Mouse (Mus musculus) layer of hippocampus, adult 18-20 months (tissue): Measurements from ENCODE around the gene Arih2. TPM values are rescaled to one million over a fixed set of nuclear protein-coding genes. Genes with fewer than 3 reads are reported as not detected.
A peak's percentile ranks its signal among the peaks of the same experiment; 100 is the strongest.
"Not testable (repeated sequence)": the region's sequence is repeated elsewhere in the genome, so short reads cannot be mapped to it uniquely, and the experiment has no call there.

Experiments used
- DNase-seq, 2 experiments: peaks; one replicate each; pipeline ENCODE4 v3.0.0; 2022; ENCODE audit warnings: low spot score in 2 of 2
- long read RNA-seq: library from polyadenylated mRNA; stranded (forward); transcript quantifications from one replicate; pipeline ENCODE4 v2.0.0, GENCODE M21; 2021
- total RNA-seq, 2 experiments: library from RNA; stranded (reverse); gene quantifications; 2 replicates each; pipeline ENCODE4 v1.2.3; 2021

Gene Arih2
- total RNA-seq = 10 to 100 TPM; 48.7 to 59.4 TPM
- long read RNA-seq, transcript Arih2-201 (16 exons, 3,924 nt) = major isoform, 17 of 47 reads
- long read RNA-seq, partial matches to known transcripts = 5 of 47 reads
- long read RNA-seq, other reads (novel, unspliced or antisense) = 25 of 47 reads

DNA sequence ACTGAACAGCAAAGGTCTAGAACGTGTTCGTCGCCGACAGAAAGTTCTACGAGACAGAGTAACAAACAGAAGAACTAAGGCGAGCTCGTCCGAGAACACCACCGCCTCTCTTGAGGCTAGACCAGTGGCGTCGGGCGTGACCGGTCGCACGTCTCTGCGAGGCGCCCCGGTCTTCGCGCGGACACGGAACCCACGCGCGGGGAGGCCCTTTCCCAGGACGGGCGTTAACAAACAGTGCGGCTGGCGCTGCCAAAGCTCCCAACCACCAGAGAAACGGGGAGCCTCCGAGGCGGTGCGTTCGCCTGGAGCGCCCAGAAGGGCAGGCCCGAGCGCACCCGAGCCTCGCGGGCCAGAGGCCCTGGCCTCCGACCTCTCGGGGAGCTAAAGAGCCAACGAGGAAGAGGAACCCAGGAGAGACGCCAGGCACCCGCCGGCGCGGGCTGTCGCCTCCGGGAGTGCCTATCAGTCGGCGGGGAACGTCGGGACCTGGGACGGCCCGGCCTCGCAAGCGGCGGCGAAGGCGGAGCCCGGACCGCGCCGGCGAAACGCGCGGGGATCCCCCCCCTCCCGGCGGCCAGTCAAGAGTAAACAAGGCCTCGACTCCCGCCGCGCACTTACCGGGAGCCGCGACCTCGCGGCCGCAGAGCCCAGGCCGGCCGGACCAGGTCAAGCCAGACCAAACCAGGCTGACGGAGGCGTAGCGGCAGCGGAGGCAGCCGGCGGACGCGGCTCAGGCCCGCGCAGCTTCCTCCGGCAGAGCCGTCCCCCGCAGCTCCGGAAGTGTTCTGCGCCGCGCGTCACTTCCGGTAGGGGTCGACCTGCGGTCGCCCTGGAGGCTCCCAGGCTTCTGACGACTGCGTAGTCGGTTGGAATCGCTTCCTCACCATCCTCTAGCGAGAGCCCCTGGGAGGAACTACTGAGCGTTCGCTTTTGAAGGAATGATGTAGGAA lies at the start of gene Arih2:
Gene Arih2 (minus strand): TSS at position 776 of the 950 bp plus-strand sequence.
- peak; percentile 89 to 93 for DNase-seq

DNA sequence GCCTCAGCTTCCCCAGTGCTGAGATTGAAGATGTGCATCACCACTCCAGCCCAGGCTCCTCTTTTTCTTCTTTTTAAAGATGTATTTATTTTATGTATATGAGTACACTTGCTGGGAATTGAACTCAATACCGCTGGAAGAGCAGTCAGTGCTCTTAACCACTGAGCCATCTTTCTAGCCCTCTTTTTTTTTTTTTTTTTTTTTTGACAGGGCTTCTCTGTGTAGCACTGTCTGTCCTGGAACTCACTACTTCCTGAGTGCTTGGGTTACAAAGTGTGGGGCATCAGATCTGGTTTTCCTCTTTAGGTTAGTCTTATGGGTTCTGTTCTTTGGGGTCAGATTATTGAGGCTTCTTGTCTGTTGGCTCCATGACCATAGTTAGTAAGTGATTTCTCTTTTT lies 45.3 kb upstream of the Arih2 start:
- no peak for DNase-seq

DNA sequence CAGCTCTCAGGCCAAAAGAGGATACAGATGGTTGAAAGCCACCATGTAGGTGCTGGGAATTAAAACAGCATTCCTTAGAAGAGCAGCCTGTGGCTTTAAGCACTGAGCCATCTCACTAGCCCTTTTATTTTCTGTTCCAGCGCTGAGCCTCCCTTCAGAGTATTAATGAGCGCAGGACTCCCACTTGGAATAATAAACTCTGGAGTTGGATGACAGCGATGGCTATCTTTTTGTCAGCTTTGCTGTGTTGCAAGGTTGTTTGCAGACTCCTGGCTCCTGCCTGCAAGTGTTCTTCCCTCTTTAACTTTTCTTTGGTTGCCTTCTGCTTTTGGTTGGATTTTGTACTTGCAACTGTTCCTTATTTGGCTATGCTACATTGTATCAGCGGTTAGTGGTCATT lies 44.8 kb upstream of the Arih2 start:
- DNase-seq = no peak

DNA sequence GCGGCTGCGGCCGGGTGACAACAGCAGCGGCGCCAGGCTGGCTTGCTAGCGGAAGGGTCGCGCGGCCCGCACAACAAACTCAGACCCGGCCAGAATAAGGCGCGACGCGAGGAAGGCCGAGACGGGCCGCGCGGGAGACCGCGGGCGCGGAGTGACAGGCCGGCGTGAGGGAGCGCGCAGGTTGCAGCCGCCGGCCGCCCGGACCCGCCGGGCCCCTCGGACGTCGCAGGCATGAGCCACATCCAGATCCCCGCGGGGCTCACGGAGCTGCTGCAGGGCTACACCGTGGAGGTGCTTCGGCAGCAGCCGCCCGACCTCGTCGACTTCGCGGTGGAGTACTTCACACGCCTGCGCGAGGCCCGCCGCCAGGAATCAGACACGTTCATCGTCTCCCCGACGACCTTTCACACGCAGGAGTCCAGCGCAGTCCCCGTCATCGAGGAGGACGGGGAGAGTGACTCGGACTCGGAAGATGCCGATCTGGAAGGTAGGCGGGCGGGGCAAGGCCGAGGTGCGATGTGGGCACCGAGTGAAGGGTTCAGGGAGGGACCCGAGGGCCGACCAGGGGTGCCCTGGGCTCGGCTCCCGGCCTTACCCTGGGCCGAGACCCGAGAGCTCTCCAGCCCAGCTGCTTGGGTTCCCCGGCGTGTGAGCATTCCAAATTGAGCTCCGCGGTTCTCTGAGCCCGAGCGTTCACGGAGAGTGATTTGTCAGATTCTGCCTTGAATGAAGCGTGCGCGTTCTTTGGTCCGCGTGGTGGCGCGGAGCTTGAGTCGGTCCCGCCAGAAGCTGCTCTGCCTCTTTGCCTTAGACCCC lies 43.2 kb upstream of the Arih2 start:
- DNase-seq = peak; percentile 46 to 79

DNA sequence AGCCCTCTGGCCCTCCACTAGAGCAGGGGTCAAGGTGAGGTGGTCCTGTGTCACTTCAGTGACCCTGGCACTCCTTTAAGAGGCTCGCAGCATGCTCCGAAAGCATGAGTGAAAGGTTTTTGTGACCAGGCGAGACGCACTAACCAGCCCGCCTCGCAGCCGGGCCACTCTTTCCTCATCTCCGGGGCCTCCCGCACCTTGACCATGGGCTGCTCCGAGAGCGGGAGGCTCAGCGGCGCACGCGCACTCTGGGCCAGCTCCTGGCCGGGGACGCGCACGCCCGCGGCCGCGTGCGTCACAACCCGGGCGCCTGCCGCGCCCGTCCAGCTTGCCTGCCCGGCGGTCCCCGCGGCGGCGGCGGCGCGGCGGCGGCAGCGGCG lies 42.6 kb upstream of the Arih2 start:
- peak; percentile 78 to 89 for DNase-seq

DNA sequence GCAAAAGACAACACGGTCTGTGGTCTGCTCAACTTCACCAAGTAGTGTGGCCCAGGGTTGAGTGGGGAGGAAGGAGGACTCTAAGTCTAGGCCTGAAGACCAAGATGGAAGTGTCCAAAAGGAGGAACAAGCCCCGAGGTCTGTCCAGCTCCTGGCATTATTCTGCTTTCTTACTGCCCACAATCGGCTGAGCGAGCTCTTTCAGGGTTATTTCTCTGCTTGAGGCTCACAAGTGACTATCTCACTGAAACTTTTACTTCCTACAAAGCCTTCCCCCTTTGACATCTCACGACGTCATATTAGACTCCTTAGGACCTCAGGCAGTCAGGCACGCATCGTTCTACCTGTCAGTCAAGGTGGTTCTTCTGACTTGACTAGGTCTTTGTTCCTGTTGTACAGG lies 42.2 kb upstream of the Arih2 start:
- DNase-seq = no peak

DNA sequence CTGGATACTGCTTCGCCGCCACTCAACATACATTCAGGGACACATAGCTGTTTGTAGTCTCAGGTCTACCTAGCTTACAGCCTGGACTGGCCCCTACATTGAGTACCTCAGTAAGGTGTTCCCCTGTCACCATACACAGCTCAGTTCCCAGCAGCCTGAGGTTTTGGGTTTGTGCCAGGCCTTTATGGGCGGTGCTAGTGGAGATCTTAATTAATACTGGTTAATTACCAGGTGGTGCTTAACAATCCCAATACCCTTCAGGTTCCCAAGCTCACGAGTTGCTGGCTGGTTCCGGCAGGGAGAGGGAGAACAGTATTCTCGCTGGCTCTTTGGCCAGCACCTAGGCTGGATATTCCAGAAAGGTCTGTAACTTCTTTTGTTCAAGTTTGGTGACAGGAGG lies 41.7 kb upstream of the Arih2 start:
- no peak for DNase-seq

DNA sequence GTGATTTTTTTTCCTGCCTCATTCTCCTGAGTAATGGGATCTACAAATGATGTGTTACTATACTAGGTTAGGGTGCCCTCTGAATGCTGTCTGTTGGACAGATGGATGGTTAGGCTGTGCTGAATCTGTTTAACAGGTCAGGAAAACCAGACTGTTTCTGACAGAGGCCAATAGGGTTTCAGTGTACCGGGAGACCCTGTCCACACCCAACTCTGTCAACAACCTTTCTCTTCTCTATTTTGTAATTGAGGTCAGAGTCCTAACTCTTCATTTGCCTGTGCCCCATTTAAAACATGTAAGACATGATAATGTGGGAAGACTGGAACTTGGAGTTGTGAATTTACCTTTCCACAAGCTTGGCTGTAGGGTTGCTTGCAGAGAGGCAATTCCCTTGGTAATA lies 40.8 kb upstream of the Arih2 start:
- DNase-seq = no peak

DNA sequence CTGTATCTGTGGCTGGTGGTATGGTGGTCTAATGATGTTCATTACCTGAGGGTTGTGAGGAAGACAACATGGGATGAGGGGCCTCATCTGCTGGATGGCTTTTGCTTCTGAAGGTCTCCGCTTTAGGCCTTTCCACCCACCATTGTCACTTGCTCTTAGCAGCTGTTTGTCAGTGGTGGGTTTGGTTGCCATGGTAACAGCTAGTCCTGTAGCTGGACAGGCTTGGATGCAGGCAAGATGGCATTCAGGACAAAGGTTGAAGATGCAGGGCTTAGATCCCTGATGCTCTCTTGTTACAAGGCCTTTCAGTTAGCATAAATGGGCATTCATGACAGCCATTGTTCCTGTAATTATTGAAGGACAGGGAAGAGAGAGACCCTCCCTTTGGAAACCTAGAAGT lies 39.9 kb upstream of the Arih2 start, which contains the start of gene Prkar2a:
Gene Prkar2a (plus strand): TSS at position 209 of the 400 bp plus-strand sequence.
- DNase-seq = no peak

DNA sequence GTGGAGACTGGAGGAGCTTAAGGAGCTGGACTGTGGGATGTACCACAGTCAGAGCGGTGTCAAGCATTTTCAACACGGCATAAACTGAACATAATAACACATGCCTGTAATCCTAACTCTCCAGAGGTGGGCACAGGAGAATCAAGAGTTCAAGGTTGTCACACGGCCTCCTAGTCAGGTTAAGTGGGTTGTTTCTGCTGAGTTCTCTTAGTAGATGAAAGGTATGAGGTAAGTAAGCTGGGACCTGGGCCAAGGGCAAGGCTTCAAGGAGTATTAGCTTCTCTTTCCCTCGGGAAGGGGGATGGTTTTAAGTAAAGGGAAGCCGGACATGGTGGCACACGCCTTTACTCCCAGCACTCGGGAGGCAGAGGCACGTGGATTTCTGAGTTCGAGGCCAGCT lies 39.3 kb upstream of the Arih2 start:
- no peak for DNase-seq

DNA sequence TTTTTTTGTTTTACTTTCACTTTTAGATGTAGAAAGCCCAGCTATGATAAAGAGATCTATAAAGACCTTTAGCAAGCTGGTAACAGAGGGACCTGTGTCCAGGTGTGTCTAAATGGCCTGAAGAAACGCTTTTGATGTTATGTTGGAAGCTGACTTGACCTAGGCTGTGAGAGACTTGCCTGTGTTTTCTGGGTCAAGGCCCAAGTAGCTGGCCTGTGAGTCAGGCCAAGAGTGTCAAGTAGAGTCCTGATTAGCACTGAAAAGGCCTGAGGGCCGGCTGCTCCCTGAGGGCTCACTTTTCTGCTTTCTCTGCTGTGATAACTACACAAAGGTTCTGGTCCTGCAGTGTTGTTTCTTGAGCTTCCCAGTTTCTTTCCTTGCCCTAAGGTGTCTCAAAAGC lies 38.5 kb upstream of the Arih2 start:
- DNase-seq = no peak

DNA sequence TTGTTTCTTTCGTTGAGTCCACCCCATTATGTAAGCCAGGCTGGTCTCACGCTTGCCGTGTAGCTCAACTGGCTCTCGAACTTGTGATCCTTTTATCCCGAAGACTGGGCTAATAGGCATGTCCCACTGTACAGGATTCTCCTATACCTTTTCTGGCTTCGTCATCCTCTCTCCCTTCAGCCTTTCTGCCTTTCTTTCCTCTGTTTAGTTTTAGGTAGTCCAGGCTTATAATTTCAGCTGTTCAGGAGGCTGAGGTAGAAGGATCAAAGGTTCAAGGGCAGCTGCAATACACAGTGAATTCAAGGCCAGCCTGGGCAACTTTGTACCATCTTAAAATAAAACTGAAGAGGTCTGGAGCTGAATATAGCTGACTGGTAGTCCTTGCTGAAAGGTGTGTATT lies 38.0 kb upstream of the Arih2 start:
- no peak for DNase-seq

DNA sequence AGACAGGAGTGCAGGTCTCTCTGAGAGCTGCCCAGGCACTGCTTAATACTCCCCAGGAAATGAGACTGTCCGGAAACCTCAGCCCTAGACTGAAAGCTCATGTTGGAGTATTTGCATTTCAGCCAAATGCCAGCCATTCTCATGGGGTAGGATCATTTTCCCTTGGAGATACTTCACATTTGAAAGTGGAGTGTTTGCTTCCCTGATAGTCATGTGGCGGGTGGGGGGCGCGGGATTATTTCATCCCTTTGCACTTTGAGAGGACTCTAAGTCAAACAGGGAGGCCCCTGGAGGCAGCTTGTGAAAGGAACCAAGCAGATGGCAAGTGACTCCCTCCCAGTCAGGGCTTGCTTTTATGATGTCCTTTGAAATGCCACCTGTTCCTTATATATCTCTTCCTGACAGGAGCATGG lies 37.3 kb upstream of the Arih2 start:
- DNase-seq = no peak

DNA sequence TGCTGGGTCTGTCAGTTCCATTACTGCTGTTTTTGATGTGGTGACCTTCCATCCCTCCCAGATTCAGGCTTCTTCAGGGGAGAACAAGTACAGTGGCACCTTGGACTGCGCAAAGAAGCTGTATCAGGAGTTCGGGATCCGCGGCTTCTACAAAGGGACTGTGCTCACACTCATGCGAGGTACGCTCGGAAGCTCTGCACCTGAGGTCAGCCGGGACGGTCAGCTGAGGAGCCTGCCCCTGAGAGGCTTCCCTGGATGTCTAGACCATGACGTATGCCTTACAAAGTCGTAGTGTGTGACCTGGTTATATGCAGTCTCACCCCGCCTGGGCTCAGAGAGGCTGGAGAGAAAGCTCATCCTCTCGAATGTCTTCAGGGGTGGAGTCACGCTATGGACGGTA lies 30.8 kb upstream of the Arih2 start:
- no peak for DNase-seq

DNA sequence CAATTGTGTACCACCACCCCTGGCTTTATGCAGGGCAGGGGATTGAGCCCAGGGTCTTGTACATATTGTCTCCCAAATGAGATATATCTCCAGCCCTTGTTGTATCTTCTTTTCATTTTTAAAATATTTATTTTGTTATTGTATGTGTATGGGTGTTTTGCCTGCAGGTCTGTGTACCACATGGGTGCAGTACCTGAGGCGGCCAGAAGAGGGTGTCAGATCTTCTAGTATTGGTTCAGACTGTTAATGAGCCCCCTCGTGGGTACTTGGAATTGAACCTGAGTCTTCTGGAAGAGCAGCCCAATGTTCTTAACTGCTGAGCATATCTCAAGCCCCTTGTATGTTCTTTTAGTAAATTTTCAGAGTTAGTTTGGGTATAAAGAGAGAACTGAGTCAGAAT lies 24.0 kb upstream of the Arih2 start:
- DNase-seq = no peak

DNA sequence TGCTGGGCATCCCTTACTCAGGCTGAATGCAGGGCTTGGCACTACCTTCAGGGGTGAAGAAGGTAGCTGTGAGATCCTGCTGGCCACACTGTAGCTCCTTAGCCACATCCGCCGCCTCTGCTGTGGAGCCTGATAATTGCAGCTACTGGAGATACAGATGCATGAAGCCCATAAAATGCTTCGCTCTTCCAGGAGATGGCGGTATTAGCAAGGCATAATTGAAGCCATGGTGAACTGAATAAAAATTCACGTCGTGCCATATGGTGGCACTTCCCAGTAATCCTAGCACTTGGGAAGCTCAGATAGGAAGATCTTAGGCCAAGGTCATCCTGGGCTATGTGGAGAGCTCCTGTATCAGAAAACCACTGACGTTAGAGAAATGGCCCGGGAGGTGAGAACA lies 20.7 kb upstream of the Arih2 start:
- peak in 1 of 2 experiments; percentile 32 for DNase-seq

DNA sequence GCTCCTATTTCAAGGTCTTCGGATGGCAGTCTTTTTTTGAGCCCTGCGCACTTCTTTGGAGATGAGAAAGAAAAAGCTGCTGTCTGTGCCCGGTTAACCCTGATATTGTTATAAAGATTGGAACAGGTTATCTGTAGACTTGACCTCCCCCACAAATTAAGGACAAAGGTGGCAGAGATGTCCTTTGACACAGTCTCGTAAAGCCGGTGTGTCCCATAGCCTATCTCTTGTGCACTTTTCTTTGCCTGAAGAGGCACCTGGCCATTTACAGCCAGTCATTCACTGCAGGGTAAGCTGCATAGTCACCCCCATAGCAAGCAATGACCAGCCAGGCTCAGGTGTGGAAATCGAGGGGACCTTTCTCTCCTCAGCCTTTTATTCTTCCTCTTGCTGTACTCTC lies 13.5 kb upstream of the Arih2 start:
- DNase-seq = no peak

DNA sequence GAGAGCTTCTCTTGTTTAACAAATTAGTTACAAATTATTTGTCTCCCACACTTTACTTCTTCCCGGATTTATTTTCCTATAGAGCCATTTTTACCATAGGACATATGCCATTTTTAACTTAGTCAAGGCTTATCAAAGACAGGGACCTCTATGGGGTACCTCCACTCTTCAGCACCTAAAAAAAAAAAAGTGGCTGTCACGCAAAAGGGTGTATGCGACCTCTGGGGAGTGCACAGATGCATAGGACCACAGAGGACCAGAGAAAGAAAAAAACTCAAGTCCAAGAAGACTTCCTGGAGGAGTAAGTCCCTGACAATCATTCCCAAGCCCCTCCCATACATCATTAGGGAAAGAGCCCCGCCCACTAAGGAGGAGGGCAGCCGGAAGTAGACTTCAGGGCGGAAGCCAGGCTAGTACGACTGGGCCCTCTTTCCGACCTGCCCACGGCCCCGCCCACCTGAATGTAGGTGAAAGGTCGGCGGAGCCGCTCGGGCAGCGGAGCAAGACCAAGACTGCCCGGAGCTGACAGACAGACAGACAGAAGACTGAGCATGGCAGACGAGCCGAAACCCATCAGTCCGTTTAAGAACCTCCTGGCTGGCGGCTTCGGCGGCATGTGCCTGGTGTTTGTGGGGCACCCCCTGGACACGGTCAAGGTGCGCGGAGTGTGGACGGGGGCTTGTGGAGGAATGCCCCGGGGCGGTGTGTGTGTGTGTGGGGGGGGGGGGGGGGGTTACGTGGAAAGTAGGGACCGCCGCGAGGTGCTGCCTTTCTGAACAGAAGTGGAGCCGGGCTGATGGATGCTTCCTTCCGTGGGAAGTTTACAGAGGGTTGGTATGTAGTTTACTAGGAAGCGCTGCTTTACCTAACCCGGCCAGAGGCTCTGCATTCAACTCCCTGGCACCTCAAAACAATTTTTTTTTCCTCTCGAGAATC lies 12.8 kb upstream of the Arih2 start, which contains the start of gene Slc25a20:
Gene Slc25a20 (plus strand): TSS at position 412 of the 936 bp plus-strand sequence.
- peak; percentile 52 to 67 for DNase-seq

DNA sequence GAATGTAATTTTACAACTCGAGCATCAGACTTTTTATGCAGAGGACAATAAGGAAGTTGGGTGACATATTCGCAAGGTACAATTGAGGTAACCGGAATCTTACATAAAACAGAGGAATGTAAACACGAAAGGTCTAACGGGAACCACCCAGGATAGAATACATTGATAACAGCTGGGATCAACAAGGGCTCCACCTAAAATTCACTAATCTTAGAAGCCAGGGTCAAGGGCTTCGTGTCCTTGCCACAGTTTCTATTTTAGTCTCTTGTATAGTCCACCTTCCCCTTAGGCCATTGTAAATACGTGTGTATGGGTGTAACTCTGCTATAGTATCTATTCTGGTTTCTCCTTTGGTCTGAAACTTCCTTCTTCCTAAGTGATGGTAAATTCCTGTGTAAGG lies 6.7 kb upstream of the Arih2 start:
- not testable (repeated sequence) for DNase-seq

DNA sequence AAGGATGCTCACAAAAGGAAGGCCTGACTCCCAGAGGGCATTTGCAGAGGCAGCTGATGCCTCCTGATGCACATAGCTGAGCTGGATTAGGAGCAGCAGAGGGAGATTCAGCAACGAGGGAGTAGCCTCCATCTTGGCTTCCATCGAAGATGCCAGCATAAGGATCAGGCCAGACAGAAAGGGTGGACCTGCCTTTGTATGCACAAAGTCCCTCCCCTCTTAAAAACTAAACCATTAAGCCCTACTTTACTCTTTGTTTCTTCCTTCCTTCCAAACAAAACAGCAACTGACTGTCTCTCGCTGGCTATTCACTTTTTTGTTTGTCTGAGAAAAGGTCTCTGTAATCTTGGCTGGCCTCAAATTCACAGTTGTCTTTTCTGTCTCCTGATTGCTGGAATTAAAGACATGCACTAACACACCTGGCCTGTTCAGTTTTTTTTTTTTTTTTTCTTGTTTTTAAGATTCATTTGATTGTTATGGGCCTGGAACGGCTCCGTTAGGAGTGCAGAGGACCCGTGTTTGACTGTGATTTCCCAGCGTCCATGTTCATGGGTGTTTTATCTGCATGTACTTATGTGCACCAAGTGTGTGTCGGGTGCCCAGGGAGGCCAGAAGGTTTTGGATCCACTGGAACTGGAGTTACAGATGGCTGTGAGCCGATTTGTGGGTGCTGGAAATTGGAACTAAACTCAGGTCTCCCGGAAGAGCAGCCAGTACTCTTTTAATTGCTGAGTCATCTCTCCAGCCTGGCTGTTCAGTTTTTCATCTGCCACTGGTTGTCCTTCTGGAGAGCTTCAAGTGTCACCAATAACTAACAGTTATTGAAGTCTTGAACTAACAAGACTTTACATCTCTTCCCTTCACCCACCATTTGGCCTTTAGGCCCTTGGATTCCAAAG lies 5.6 kb upstream of the Arih2 start:
- peak; percentile 15 to 65 for DNase-seq
